Mouse (Mus musculus): Measurements from ENCODE around the gene Adk.

GRCm38 (mm10) chr14:21463117-21463712, 410.8 kb downstream of the Adk start:
- TF ChIP-seq CTCF (IDR thresholded peaks at IDR 0.05; ENCODE audit: control insufficient read depth, insufficient read depth, insufficient replicate concordance, low read depth, low read length) (no peak), POLR2A (IDR thresholded peaks at IDR 0.05; ENCODE audit: control insufficient read depth, low read depth, low read length) (no peak)
